Mouse (Mus musculus): ENCODE results near the gene 1700017N19Rik.

- TF ChIP-seq POLR2A (IDR thresholded peaks at IDR 0.05; ENCODE audit: low read depth, low read length) (no peak), CTCF (IDR thresholded peaks at IDR 0.05; ENCODE audit: extremely low read depth, insufficient read depth, insufficient read length, insufficient replicate concordance) (no peak)
Measured at GRCm38 (mm10) chr10:100584178-100584577, 6.1 kb upstream of the 1700017N19Rik start.
